Mouse (Mus musculus): ENCODE measurements at regions not wholly inside any gene's neighbourhood (a gene's known extent, or its start where the extent isn't known, plus 50 kb on each side); places are given as distances from the start of the nearest gene placed in this dataset.

GRCm38 (mm10) chr17:88287861-88288260, 152.7 kb upstream of the Foxn2 start:
- in situ Hi-C loops (cut with MboI, MseI): no loop called here

GRCm38 (mm10) chr17:88297520-88297919, 143.0 kb upstream of the Foxn2 start:
- in situ Hi-C loops (cut with MboI, MseI): no loop called here

- in situ Hi-C loops (cut with MboI, MseI): loop anchor here in 1 of 2 experiments (10.0 kb wide), 1 partner anchor 1811 kb away; no protein-coding TSS in a partner anchor
Observed at GRCm38 (mm10) chr17:88303991-88304390, 136.5 kb upstream of the Foxn2 start.

- in situ Hi-C loops (cut with MboI, MseI): loop anchor here in 1 of 2 experiments (10.0 kb wide), 1 partner anchor 1810 kb away; no protein-coding TSS in a partner anchor
Observed at GRCm38 (mm10) chr17:88305165-88305564, 135.3 kb upstream of the Foxn2 start.

- in situ Hi-C loops (cut with MboI, MseI): loop anchor here in 1 of 2 experiments (10.0 kb wide), 1 partner anchor 1808 kb away; no protein-coding TSS in a partner anchor
Observed at GRCm38 (mm10) chr17:88306325-88306724, 134.2 kb upstream of the Foxn2 start.

GRCm38 (mm10) chr17:88307082-88307481, 133.4 kb upstream of the Foxn2 start:
- in situ Hi-C loops (cut with MboI, MseI): loop anchor here in 1 of 2 experiments (10.0 kb wide), 1 partner anchor 1808 kb away; no protein-coding TSS in a partner anchor

- in situ Hi-C loops (cut with MboI, MseI): loop anchor here in 1 of 2 experiments (10.0 kb wide), 1 partner anchor 1807 kb away; no protein-coding TSS in a partner anchor
Observed at GRCm38 (mm10) chr17:88307826-88308225, 132.7 kb upstream of the Foxn2 start.

GRCm38 (mm10) chr17:88312876-88313275, 127.6 kb upstream of the Foxn2 start:
- in situ Hi-C loops (cut with MboI, MseI): no loop called here

- in situ Hi-C loops (cut with MboI, MseI): no loop called here
Observed at GRCm38 (mm10) chr17:88316213-88316967, 124.1 kb upstream of the Foxn2 start.

GRCm38 (mm10) chr17:88317311-88317710, 123.2 kb upstream of the Foxn2 start:
- in situ Hi-C loops (cut with MboI, MseI): no loop called here

GRCm38 (mm10) chr17:88317806-88318205, 122.7 kb upstream of the Foxn2 start:
- in situ Hi-C loops (cut with MboI, MseI): no loop called here

- in situ Hi-C loops (cut with MboI, MseI): no loop called here
Observed at GRCm38 (mm10) chr17:88318207-88318791, 122.2 kb upstream of the Foxn2 start.

GRCm38 (mm10) chr17:88318936-88319335, 121.6 kb upstream of the Foxn2 start:
- in situ Hi-C loops (cut with MboI, MseI): no loop called here

- in situ Hi-C loops (cut with MboI, MseI): no loop called here
Observed at GRCm38 (mm10) chr17:88320686-88321085, 119.8 kb upstream of the Foxn2 start.

- in situ Hi-C loops (cut with MboI, MseI): no loop called here
Observed at GRCm38 (mm10) chr17:88325326-88325909, 115.1 kb upstream of the Foxn2 start.

- in situ Hi-C loops (cut with MboI, MseI): no loop called here
Observed at GRCm38 (mm10) chr17:88325910-88326739, 114.4 kb upstream of the Foxn2 start.

GRCm38 (mm10) chr17:88326740-88327123, 113.8 kb upstream of the Foxn2 start:
- in situ Hi-C loops (cut with MboI, MseI): no loop called here

GRCm38 (mm10) chr17:88327791-88328190, 112.7 kb upstream of the Foxn2 start:
- in situ Hi-C loops (cut with MboI, MseI): no loop called here

GRCm38 (mm10) chr17:88328807-88329206, 111.7 kb upstream of the Foxn2 start:
- in situ Hi-C loops (cut with MboI, MseI): no loop called here

GRCm38 (mm10) chr17:88329715-88330114, 110.8 kb upstream of the Foxn2 start:
- in situ Hi-C loops (cut with MboI, MseI): no loop called here

GRCm38 (mm10) chr17:88330129-88330528, 110.4 kb upstream of the Foxn2 start:
- in situ Hi-C loops (cut with MboI, MseI): no loop called here
